Mouse (Mus musculus) limb, embryonic 15.5 days (tissue): ENCODE measurements around the gene Gbf1. TPM values are rescaled to one million over a fixed set of nuclear protein-coding genes. Genes with fewer than 3 reads are reported as not detected.
"Not testable (repeated sequence)": the region's sequence is repeated elsewhere in the genome, so short reads cannot be mapped to it uniquely, and the experiment has no call there.

Experiments
- ATAC-seq: fragments of 200-750 bp; cut with Nextera tagmentation; 2 replicates; pipeline ENCODE4 v1.8.0; 2017; ENCODE audit warnings: low read depth, moderate TSS enrichment; ENCODE audit not compliant: insufficient number of reproducible peaks, low FRiP score, low TSS enrichment
- H3K27ac ChIP-seq: fragments of 300-500 bp; sonication (generic); 2 replicates; pipeline ENCODE4 v1.5.1; 2015; ENCODE audit warnings: moderate library complexity, mild to moderate bottlenecking, inconsistent platforms
- H3K27me3 ChIP-seq: fragments of 300-500 bp; sonication (generic); 2 replicates; pipeline ENCODE4 v1.6.1; 2015; ENCODE audit warnings: inconsistent platforms
- H3K36me3 ChIP-seq: fragments of 300-500 bp; sonication (generic); 2 replicates; pipeline ENCODE4 v1.6.1; 2015; ENCODE audit warnings: inconsistent platforms
- H3K4me1 ChIP-seq: fragments of 300-500 bp; sonication (generic); 2 replicates; pipeline ENCODE4 v1.6.1; 2015; ENCODE audit warnings: inconsistent platforms
- H3K4me2 ChIP-seq: fragments of 300-500 bp; sonication (generic); 2 replicates; pipeline ENCODE4 v1.6.1; 2015; ENCODE audit warnings: mild to moderate bottlenecking, inconsistent platforms
- H3K4me3 ChIP-seq: fragments of 300-500 bp; sonication (generic); 2 replicates; pipeline ENCODE4 v1.5.1; 2015; ENCODE audit warnings: mild to moderate bottlenecking, inconsistent platforms
- H3K9ac ChIP-seq: fragments of 300-500 bp; sonication (generic); 2 replicates; pipeline ENCODE4 v1.6.1; 2015; ENCODE audit warnings: inconsistent platforms
- H3K9me3 ChIP-seq: fragments of 300-500 bp; sonication (generic); 2 replicates; pipeline ENCODE4 v1.6.1; 2016; ENCODE audit warnings: inconsistent platforms
- WGBS: fragments of 180-500 bp; shearing (Covaris S2); methylation state at CpG from one replicate; pipeline ENCODE4 v1.1.7; 2015; 5-methylcytosine and 5-hydroxymethylcytosine counted together
- polyA plus RNA-seq: library from polyadenylated mRNA; unstranded; fragments of >200 nt; fragmentation: Nextera tagmentation; extraction: Ambion mirVana; gene quantifications from 2 replicates; pipeline ENCODE4 v1.2.1, GENCODE M21; 2015

Gene Gbf1
- 73.8 and 76.7 TPM in 2 replicates for polyA plus RNA-seq

DNA sequence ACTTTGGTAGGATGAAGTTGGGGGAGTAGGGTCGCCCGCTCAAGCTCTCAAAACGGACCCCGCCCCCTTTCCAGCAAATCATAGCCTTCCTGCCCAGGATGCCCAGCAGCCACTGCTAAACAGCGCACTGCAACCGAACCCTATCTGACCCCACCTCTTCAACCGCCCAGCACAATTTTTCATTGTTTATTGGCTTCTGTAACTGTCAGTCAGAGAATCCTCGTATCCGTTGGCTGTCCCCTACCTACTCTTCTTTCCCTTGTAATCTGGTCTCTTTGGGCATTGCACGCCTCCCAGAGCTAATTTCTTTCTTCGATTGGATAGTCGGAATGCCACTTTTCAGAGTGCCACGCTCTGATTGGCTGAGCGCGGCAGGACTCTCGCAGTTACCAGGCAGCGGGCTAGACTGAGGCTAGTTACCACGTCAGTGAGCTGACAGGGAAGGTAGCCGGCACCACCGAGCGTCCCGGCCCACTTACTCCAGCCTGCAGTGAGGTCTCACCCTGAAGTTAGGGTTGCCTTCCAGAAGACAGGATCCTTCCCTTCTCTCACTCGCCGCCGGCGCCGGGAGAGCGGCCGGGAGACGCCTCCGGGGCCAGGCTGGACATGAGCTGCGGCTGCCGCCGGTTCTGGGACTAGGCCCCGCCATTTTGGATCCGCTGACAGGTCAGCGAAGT, at the start of gene Gbf1:
TSS of gene Gbf1 (plus strand) at position 383 of the 677 bp plus-strand sequence.
- H3K9me3 ChIP-seq: no peaks in the 10 kb centered on the region
- H3K9ac ChIP-seq: peak within 1 kb of the TSS; percentile 61
- under 1% methylated on average over 37 of the region's 37 CpGs for WGBS
- ATAC-seq: peak; percentile 97
- H3K4me1 ChIP-seq: peaks cover 31% of the 10 kb centered on the region
- peak within 1 kb of the TSS; percentile 70; the same call in 1 of the 2 replicates for H3K27ac ChIP-seq
- no peaks in the 10 kb centered on the region for H3K36me3 ChIP-seq
- peak within 1 kb of the TSS; percentile 90 for H3K4me3 ChIP-seq
- H3K4me2 ChIP-seq: peak within 1 kb of the TSS; percentile 81
- H3K27me3 ChIP-seq: peaks cover 36% of the 10 kb centered on the region

DNA sequence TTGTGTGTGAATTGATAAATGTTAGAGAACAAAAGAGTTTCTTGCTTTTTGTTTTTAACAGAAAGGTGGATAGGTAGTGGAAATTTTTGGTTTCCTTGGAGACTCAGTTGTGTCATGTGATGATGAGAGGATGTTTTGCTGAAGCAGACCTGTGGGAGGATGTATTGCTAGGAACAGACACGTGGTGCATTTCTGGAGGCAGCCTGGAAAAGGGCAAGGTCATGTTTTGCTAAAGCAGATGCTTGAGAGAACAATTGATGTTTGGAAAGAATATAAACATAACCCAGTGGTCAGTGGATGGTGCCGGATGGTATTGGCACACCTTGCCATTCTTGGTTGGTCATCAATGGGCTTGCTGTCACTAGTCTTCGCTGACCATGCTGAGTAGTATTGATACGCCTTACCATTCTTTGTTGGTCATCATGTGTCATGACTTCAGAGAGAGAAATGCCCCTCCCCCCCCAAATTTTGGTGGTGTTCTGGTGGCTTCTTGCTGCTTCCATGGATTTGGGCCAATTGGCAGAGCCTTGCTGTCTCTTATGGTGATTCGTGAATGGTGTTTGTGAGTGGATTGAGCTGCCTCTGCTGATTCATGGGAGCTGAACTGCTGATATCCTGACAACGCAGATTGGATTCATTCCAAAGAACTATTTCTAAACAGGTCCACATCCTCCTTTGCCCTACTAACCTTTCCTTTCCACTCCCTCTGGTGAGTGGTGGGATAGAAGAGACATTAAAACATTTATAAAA, 48.7 kb upstream of the Gbf1 start:
- WGBS: 91% methylated on average over 6 of the region's 6 CpGs
- Histone ChIP-seq H3K27ac (no peak overlapping the region), H3K9ac (no peak overlapping the region), H3K4me1 (no peaks in the 10 kb centered on the region), H3K9me3 (no peaks in the 10 kb centered on the region), H3K27me3 (no peaks in the 10 kb centered on the region), H3K4me3 (no peak overlapping the region), H3K36me3 (no peaks in the 10 kb centered on the region), H3K4me2 (no peak overlapping the region)
- no peak for ATAC-seq

DNA sequence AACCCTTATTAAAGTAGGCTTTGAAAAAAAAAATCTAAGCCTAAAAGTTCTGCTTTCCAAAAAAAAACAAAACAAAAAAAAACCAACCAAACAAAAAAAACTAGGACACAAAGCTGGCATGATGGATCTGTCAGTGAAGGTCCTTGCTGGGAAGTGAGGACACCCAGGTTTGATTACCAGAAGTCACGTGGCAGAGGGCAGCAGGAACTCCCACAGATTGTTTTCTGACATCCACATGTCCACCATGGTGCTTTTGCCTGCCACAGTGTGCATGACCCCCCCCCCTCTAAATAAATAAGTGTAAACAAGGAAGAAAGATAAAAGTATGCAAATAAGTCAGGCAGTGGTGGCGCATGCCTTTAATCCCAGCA, 48.1 kb upstream of the Gbf1 start:
- no peak for ATAC-seq
- no peak overlapping the region for H3K27ac ChIP-seq
- no peaks in the 10 kb centered on the region for H3K27me3 ChIP-seq
- no peaks in the 10 kb centered on the region for H3K9me3 ChIP-seq
- WGBS: 78% methylated on average over 2 of the region's 2 CpGs
- no peak overlapping the region for H3K4me2 ChIP-seq
- H3K4me3 ChIP-seq: no peak overlapping the region
- no peaks in the 10 kb centered on the region for H3K4me1 ChIP-seq
- no peak overlapping the region for H3K9ac ChIP-seq
- no peaks in the 10 kb centered on the region for H3K36me3 ChIP-seq

GRCm38 (mm10) chr19:46110214-46110613, 42.1 kb upstream of the Gbf1 start:
- 81% methylated on average over 2 of the region's 2 CpGs for WGBS
- Histone ChIP-seq H3K4me1 (no peaks in the 10 kb centered on the region), H3K27ac (no peak overlapping the region), H3K9me3 (no peaks in the 10 kb centered on the region), H3K36me3 (no peaks in the 10 kb centered on the region), H3K4me3 (no peak overlapping the region), H3K9ac (no peak overlapping the region), H3K4me2 (no peak overlapping the region), H3K27me3 (no peaks in the 10 kb centered on the region)
- no peak for ATAC-seq

DNA sequence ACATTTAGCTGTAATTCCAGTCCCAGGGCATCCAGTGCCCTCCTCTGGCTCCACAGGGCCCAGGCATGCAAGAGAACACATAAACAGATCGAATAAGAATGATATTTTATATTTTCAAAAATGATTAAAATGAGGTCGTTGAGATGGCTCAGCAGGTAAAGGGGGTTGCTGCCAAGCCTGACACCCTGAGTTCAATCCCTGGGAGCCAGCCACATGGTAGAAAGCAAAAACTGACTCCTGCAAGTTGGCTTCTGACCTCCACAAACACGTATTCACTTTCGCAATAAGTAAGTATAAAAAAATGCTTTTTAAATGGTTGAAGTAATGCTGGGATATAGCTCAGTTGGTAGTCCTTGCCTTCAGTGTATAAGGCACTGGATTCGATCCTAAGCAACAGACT, 41.5 kb upstream of the Gbf1 start:
- no peak overlapping the region for H3K4me2 ChIP-seq
- H3K36me3 ChIP-seq: no peaks in the 10 kb centered on the region
- 78% methylated on average over 5 of the region's 5 CpGs for WGBS
- no peaks in the 10 kb centered on the region for H3K27me3 ChIP-seq
- H3K4me1 ChIP-seq: no peaks in the 10 kb centered on the region
- H3K9ac ChIP-seq: no peak overlapping the region
- H3K4me3 ChIP-seq: no peak overlapping the region
- no peak overlapping the region for H3K27ac ChIP-seq
- no peak for ATAC-seq
- no peaks in the 10 kb centered on the region for H3K9me3 ChIP-seq

GRCm38 (mm10) chr19:46114617-46115016, 37.7 kb upstream of the Gbf1 start:
- Histone ChIP-seq H3K4me3 (no peak overlapping the region), H3K9me3 (no peaks in the 10 kb centered on the region), H3K36me3 (no peaks in the 10 kb centered on the region), H3K4me2 (no peak overlapping the region), H3K4me1 (no peaks in the 10 kb centered on the region), H3K27me3 (no peaks in the 10 kb centered on the region), H3K27ac (no peak overlapping the region), H3K9ac (no peak overlapping the region)
- 47% methylated on average over 4 of the region's 4 CpGs for WGBS
- no peak for ATAC-seq

DNA sequence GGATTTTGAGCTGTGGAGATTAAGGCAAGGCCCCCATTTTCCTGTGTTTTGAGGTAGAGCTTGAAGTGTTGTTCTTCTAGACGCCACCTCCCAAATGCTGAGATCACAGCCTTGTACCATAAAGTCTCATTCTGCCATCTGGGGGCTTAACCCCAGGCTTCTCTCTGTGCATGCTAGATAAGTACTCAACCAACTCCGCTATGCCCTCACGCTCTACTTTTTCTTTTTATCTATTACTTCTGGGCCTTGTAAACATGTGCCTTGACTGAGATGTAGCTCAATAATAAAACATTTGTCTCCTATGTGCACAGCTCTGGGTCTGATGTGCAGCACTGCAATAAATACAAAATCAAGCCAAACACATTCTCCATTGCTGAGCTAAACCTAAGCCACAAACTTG, 32.9 kb upstream of the Gbf1 start:
- Histone ChIP-seq H3K36me3 (no peaks in the 10 kb centered on the region), H3K4me3 (no peak overlapping the region), H3K4me2 (no peak overlapping the region), H3K9ac (no peak overlapping the region), H3K27me3 (no peaks in the 10 kb centered on the region), H3K27ac (no peak overlapping the region), H3K9me3 (no peaks in the 10 kb centered on the region), H3K4me1 (no peaks in the 10 kb centered on the region)
- WGBS: 88% methylated on average over 3 of the region's 3 CpGs
- ATAC-seq: no peak

DNA sequence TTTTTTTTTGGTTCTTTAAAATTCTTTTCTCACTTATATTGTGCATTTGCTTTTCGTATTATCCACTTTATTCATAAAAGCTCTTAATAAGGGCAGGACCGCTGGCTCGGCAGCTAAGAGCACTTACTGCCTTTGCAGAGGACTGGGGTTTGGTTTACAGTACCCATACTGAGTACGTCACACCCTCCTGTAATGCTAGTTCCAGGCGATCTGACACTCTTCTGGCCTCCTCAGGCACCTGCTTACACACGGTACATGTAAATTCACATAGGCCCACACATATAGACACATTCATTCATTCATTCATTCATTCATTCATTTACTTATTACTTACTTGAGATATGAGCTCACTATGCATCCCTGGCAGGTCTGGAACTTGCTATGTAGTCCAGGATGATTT, 31.4 kb upstream of the Gbf1 start:
- H3K9me3 ChIP-seq: no peaks in the 10 kb centered on the region
- 73% methylated on average over 6 of the region's 6 CpGs for WGBS

GRCm38 (mm10) chr19:46123876-46124275, 28.4 kb upstream of the Gbf1 start:
- no peaks in the 10 kb centered on the region for H3K36me3 ChIP-seq
- H3K9ac ChIP-seq: no peak overlapping the region
- H3K4me1 ChIP-seq: no peaks in the 10 kb centered on the region
- no peak overlapping the region for H3K4me3 ChIP-seq
- 80% methylated on average over 3 of the region's 3 CpGs for WGBS
- no peak for ATAC-seq
- H3K9me3 ChIP-seq: no peaks in the 10 kb centered on the region
- no peak overlapping the region for H3K27ac ChIP-seq
- no peak overlapping the region for H3K4me2 ChIP-seq
- H3K27me3 ChIP-seq: peaks cover 5% of the 10 kb centered on the region; the same call in 1 of the 2 replicates

More for the DNA sequence above, 31.4 kb upstream of the Gbf1 start:
- Histone ChIP-seq H3K4me1 (no peaks in the 10 kb centered on the region), H3K4me2 (no peak overlapping the region), H3K27ac (no peak overlapping the region), H3K9ac (no peak overlapping the region), H3K4me3 (no peak overlapping the region), H3K36me3 (no peaks in the 10 kb centered on the region), H3K27me3 (no peaks in the 10 kb centered on the region)
- no peak for ATAC-seq

- Histone ChIP-seq H3K27me3 (peaks cover 5% of the 10 kb centered on the region; the same call in 1 of the 2 replicates), H3K36me3 (no peaks in the 10 kb centered on the region), H3K4me1 (no peaks in the 10 kb centered on the region), H3K9ac (no peak overlapping the region), H3K4me2 (no peak overlapping the region), H3K4me3 (no peak overlapping the region), H3K9me3 (no peaks in the 10 kb centered on the region), H3K27ac (no peak overlapping the region)
- ATAC-seq: no peak
These were observed 27.7 kb upstream of the Gbf1 start for GRCm38 (mm10) chr19:46124651-46125050.

GRCm38 (mm10) chr19:46126301-46126700, 26.0 kb upstream of the Gbf1 start:
- Histone ChIP-seq H3K4me2 (no peak overlapping the region), H3K9ac (no peak overlapping the region), H3K4me1 (no peaks in the 10 kb centered on the region; the same call in 1 of the 2 replicates), H3K27ac (no peak overlapping the region), H3K9me3 (no peaks in the 10 kb centered on the region), H3K27me3 (peaks cover 19% of the 10 kb centered on the region), H3K36me3 (no peaks in the 10 kb centered on the region), H3K4me3 (no peak overlapping the region)
- WGBS: 84% methylated on average over 4 of the region's 4 CpGs
- ATAC-seq: no peak

DNA sequence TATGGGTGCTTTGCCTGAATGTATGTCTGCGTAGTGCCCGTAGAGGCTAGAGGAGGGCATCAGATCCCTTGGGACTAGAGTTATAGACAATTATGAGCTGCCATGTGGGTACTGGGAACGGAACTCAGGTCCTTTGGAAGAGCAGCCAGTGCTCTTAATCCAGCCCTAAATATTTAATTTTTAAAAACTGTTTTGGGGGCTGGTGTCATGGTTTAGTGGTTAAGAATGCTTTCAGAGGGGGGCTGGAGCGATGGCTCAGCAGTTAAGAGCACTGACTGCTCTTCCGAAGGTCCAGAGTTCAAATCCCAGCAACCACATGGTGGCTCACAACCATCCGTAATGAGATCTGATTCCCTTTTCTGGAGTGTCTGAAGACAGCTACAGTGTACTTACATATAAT, 22.6 kb upstream of the Gbf1 start:
- H3K9me3 ChIP-seq, H3K27ac ChIP-seq, ATAC-seq, H3K4me1 ChIP-seq, H3K36me3 ChIP-seq, H3K4me2 ChIP-seq, H3K9ac ChIP-seq, H3K4me3 ChIP-seq: not testable (repeated sequence)
- H3K27me3 ChIP-seq: peaks cover 50% of the 10 kb centered on the region
- WGBS: 69% methylated on average over 6 of the region's 6 CpGs
